Comparison of ENCODE assay signal across 21 mouse cellular contexts in the genomic region with DNA sequence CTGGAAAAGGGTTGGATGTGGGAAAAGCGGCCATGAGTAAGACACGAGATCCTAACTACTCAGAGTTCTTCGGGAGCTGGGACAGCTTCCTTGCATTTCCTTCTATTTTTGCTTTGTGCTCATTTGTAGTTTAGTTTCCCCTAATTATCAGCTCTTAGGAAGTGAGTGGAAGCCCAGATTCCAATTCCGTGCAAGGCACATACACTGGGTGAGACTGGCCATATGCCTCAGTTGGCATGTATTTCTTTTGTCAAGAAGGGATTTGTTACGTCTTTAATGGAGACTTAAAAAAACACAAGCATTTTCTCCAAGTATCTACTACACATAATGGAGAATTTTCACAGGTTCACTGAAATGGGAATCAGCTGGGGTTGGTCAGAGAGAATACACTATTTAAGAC.
"Had no signal": no experiment of that assay in that cellular context is flagged by ENCODE, and none has a peak within 500 bp of the region (broad histone marks: within the 10 kb centered on the region; RNA-seq: fewer than 3 reads in every experiment).

No protein-coding gene starts in this region.

- H3K4me2 ChIP-seq: lung, embryonic 15.5 days; midbrain, embryonic 13.5 days; neural tube, embryonic 13.5 days had no signal

- H3K4me1 ChIP-seq: lung, embryonic 15.5 days; megakaryocyte, embryonic 14.5 days; midbrain, embryonic 10.5 days; midbrain, embryonic 13.5 days; neural tube, embryonic 13.5 days had no signal

- H3K36me3 ChIP-seq: lung, embryonic 15.5 days; midbrain, embryonic 10.5 days; midbrain, embryonic 13.5 days; neural tube, embryonic 13.5 days had no signal

- H3K27me3 ChIP-seq: lung, embryonic 15.5 days; midbrain, embryonic 13.5 days; neural tube, embryonic 13.5 days had no signal

- ATAC-seq: midbrain, embryonic 13.5 days; midbrain, embryonic 16.5 days had no signal

- H3K4me3 ChIP-seq: left cerebral cortex, adult 2 months; lung, embryonic 15.5 days; megakaryocyte, embryonic 14.5 days; midbrain, embryonic 10.5 days; midbrain, embryonic 13.5 days; myocyte; neural tube, embryonic 13.5 days had no signal

- DNase-seq: kidney, adult 9 months; kidney, postnatal 14 days; kidney, postnatal 4 days; layer of hippocampus, postnatal 36 days; lung, adult 18-20 months; lung, postnatal 10 days; lung, postnatal 36 days; retina, postnatal 1 day; right cerebral cortex, postnatal 25 days; spleen, adult 18-20 months; thymus, adult 18-20 months; thymus, postnatal 36 days had no signal

- H3K9ac ChIP-seq: liver, embryonic 14.5 days; lung, embryonic 15.5 days; midbrain, embryonic 13.5 days; neural tube, embryonic 13.5 days had no signal

- H3K27ac ChIP-seq: left cerebral cortex, adult 2 months; liver, embryonic 14.5 days; lung, embryonic 15.5 days; midbrain, embryonic 10.5 days; midbrain, embryonic 13.5 days; neural tube, embryonic 13.5 days had no signal

- H3K9me3 ChIP-seq: lung, embryonic 15.5 days; megakaryocyte, embryonic 14.5 days; midbrain, embryonic 10.5 days; midbrain, embryonic 13.5 days; neural tube, embryonic 13.5 days had no signal
